Mouse (Mus musculus) adrenal gland, adult 18-20 months (tissue): ENCODE measurements around the gene Lrrc4b. TPM values are rescaled to one million over a fixed set of nuclear protein-coding genes. Genes with fewer than 3 reads are reported as not detected.

Experiments used
- DNase-seq, 2 experiments: peaks; one replicate each; pipeline ENCODE4 v3.0.0; 2021 to 2022; ENCODE audit warnings: low spot score in 2 of 2
- total RNA-seq, 2 experiments: library from RNA; stranded (reverse); gene quantifications; 1 replicate in 1 of 2; 2 replicates in 1 of 2; pipeline ENCODE4 v1.2.3; 2021

The Lrrc4b gene
- total RNA-seq, 2 experiments from 2014 or later: 5.0 to 7.3 TPM

- no peak for DNase-seq
These were observed 7.0 kb downstream of the Lrrc4b start for GRCm38 (mm10) chr7:44435796-44436195.

GRCm38 (mm10) chr7:44436267-44436666 lies 7.4 kb downstream of the Lrrc4b start:
- no peak for DNase-seq

GRCm38 (mm10) chr7:44437188-44437587 lies 8.4 kb downstream of the Lrrc4b start:
- no peak for DNase-seq

GRCm38 (mm10) chr7:44437933-44438332 lies 9.1 kb downstream of the Lrrc4b start:
- DNase-seq: no peak

- no peak for DNase-seq
These were observed 10.9 kb downstream of the Lrrc4b start for GRCm38 (mm10) chr7:44439696-44440095.

GRCm38 (mm10) chr7:44440479-44440878 lies 11.7 kb downstream of the Lrrc4b start:
- DNase-seq: no peak

- DNase-seq: no peak
These were observed 12.4 kb downstream of the Lrrc4b start for GRCm38 (mm10) chr7:44441180-44441579.

GRCm38 (mm10) chr7:44441648-44442109 lies 12.9 kb downstream of the Lrrc4b start:
- DNase-seq: no peak

- DNase-seq: no peak
These were observed 13.6 kb downstream of the Lrrc4b start for GRCm38 (mm10) chr7:44442407-44442821.

GRCm38 (mm10) chr7:44443268-44444173 lies 14.7 kb downstream of the Lrrc4b start:
- no peak for DNase-seq

- DNase-seq: no peak
These were observed 16.2 kb downstream of the Lrrc4b start for GRCm38 (mm10) chr7:44444886-44445527.

GRCm38 (mm10) chr7:44445528-44445923 lies 16.7 kb downstream of the Lrrc4b start:
- no peak for DNase-seq

GRCm38 (mm10) chr7:44446070-44446855 lies 17.4 kb downstream of the Lrrc4b start:
- DNase-seq: no peak

- DNase-seq: no peak
These were observed 24.4 kb downstream of the Lrrc4b start for GRCm38 (mm10) chr7:44453256-44453655.

- no peak for DNase-seq
These were observed 27.5 kb downstream of the Lrrc4b start for GRCm38 (mm10) chr7:44456302-44456701.

- no peak for DNase-seq
These were observed 31.2 kb downstream of the Lrrc4b start for GRCm38 (mm10) chr7:44460067-44460466.

GRCm38 (mm10) chr7:44460767-44461502 lies 32.1 kb downstream of the Lrrc4b start:
- DNase-seq: no peak

- no peak for DNase-seq
These were observed 32.8 kb downstream of the Lrrc4b start for GRCm38 (mm10) chr7:44461503-44462217.

- DNase-seq: no peak
These were observed 33.6 kb downstream of the Lrrc4b start for GRCm38 (mm10) chr7:44462218-44463055.
